Mouse (Mus musculus) spleen, adult 2 months (tissue): Measurements from ENCODE around the gene Leo1.

Experiments used
- CTCF ChIP-seq: fragments of 200-500 bp; IDR thresholded peaks from 2 replicates; pipeline ENCODE4 v1.5.1; 2011; ENCODE audit warnings: mild to moderate bottlenecking, inconsistent platforms; ENCODE audit not compliant: insufficient read depth, insufficient read length, insufficient replicate concordance; ENCODE audit errors: extremely low read depth
- POLR2A ChIP-seq: fragments of 200-500 bp; IDR thresholded peaks from 2 replicates; pipeline ENCODE4 v1.6.1; 2011; ENCODE audit warnings: low read depth, low read length, inconsistent platforms

GRCm38 (mm10) chr9:75434872-75435271, 6.5 kb upstream of the Leo1 start:
- TF ChIP-seq CTCF: no peak
- no peak for TF ChIP-seq POLR2A
